Mouse (Mus musculus) adipocyte (in vitro differentiated cells): Measurements from ENCODE around the gene Vmn1r28.
"Not testable (repeated sequence)": the region's sequence is repeated elsewhere in the genome, so short reads cannot be mapped to it uniquely, and the experiment has no call there.

Source experiments
- DNase-seq: peaks from one replicate; pipeline ENCODE4 v3.0.0-alpha.2; 2016; ENCODE audit warnings: low spot score

Gene Vmn1r28

GRCm38 (mm10) chr6:58261737-58262136 is at the start of gene Vmn1r28:
Gene Vmn1r28, plus strand, starts transcription at chr6:58262037.
- DNase-seq, result no peak

DNA sequence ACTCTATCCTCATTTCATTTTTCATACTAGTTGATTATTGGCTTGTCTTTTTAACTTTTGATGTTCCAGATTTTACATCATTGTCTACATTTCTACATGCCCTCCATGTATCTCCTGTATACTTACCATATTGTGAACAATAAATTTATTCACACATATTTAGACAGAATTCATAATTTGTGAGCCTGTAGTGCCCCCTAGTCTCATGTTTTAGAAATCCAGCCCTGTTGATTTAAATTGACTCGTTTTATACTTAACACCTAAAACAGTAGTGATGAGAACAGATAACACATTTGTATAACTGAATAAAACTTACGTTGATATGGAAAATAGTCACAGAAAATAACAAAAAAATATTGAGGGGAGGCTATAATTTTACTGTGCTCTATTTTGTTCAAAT is 45.7 kb upstream of the Vmn1r28 start:
- DNase-seq, result no peak

DNA sequence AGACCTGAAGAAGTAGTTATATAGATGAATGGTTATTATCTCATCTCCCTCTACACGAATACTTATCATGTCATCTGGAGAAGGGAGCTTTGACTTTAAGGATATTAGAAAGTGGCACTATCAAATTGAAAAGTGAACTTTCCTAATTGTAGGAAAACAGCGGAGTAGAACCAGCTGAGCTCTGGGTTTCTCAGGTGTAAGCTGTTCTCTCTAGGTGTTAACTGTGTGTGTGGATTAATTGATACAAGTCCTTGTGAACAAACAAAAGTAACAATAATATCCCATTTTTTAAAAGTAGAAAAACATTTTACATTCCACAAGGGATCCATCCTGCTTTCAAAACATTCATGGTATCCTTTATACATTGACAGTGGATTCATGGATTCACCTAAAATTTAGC is 43.1 kb upstream of the Vmn1r28 start, which contains the start of gene Vmn1r27:
Vmn1r27 (minus strand) TSS at position 101 of the 400 bp plus-strand sequence.
- DNase-seq, result no peak

GRCm38 (mm10) chr6:58279661-58280060 is 17.8 kb downstream of the Vmn1r28 start:
- DNase-seq, result not testable (repeated sequence)

- DNase-seq, result no peak
Observed at GRCm38 (mm10) chr6:58292201-58292600, 30.4 kb downstream of the Vmn1r28 start.

DNA sequence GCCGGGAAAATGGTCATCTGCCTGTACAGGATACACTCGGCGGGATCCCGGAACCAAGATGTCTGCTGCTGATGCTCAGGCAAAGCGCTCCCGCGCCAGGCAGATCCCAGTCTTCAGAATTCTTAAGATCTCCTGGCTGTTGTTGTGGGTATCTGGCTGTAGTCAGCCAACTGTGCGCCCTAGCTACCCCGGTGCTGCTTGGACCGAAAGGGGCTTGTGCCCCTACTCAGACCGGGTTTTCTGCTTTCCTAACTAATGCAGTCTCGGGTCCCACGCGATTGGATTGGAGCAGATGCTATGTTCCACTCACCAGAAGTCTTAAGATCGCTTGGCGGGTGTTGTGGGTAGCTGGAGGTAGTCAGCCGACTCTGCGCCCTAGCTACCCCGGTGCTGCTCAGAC is 36.7 kb downstream of the Vmn1r28 start:
- DNase-seq, result not testable (repeated sequence)

GRCm38 (mm10) chr6:58301249-58301648 is 39.4 kb downstream of the Vmn1r28 start, which contains the start of gene Vmn1r29:
Gene Vmn1r29, plus strand, starts transcription at chr6:58301549.
- DNase-seq, result no peak
